Mouse (Mus musculus) layer of hippocampus, adult 6 months (tissue): Measurements from ENCODE around the gene B230307C23Rik. TPM values are rescaled to one million over a fixed set of nuclear protein-coding genes. Genes with fewer than 3 reads are reported as not detected.

Experiments
- long read RNA-seq, 2 experiments: library from polyadenylated mRNA; unstranded; transcript quantifications; one replicate each; pipeline ENCODE4 v2.0.0; 2019 to 2020
- polyA plus RNA-seq: library from polyadenylated mRNA; unstranded; fragments of <200 nt; fragmentation: Nextera tagmentation; gene quantifications from 2 replicates; pipeline ENCODE4 v1.2.3, GENCODE M21; 2021

B230307C23Rik gene
- 8.4 and 13.9 TPM in 2 replicates for polyA plus RNA-seq
- long read RNA-seq, experiment 1, partial matches to known transcripts = 0 of 8 reads
- long read RNA-seq, experiment 1, other reads (novel, unspliced or antisense) = 2 of 8 reads
- long read RNA-seq, experiment 2, transcript B230307C23Rik-204 (5 exons, 1,230 nt) = minor isoform, 5 of 23 reads
- long read RNA-seq, experiment 2, transcript B230307C23Rik-202 (3 exons, 1,298 nt) = major isoform, 6 of 23 reads
- long read RNA-seq, experiment 2, partial matches to known transcripts = 1 of 23 reads
- long read RNA-seq, experiment 2, other reads (novel, unspliced or antisense) = 5 of 23 reads

DNA sequence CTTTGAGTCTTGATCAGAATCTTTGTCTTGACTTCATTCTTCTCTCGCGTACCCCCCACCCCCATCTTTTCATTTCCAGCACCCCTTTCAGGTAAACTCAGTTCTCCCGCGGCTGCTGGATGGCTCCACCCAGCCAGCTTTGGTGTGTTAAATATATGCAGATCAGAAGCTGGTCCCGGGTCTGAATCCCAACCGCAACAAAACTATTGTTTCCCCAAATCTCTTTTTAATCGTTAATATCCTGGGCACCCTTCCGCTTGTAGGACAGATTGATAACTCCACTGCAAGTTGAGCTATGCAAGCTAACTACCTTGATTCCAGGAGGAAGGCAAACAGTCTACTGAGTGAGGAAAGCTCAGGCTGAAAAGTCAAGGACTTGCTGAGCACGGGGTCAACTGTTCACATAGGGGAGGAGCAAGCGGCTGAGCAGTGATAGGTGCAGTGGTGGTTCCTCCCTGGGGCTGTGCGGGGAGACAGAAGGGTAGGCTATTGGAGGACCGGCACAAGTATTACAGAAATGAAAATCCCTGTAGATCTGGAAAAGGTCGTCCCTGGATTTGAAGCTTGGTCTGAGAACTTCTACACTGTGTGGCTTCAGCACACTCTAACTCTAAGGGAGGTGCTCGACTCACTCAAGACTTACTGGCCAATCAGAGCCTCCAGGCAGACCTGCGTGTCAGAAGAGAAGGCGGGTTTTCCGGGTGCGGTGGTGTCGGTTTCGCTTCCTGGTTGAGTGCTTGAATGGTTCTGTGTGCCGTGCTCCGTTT lies at the start of gene B230307C23Rik:
B230307C23Rik (plus strand) TSS at position 700 of the 767 bp plus-strand sequence.

DNA sequence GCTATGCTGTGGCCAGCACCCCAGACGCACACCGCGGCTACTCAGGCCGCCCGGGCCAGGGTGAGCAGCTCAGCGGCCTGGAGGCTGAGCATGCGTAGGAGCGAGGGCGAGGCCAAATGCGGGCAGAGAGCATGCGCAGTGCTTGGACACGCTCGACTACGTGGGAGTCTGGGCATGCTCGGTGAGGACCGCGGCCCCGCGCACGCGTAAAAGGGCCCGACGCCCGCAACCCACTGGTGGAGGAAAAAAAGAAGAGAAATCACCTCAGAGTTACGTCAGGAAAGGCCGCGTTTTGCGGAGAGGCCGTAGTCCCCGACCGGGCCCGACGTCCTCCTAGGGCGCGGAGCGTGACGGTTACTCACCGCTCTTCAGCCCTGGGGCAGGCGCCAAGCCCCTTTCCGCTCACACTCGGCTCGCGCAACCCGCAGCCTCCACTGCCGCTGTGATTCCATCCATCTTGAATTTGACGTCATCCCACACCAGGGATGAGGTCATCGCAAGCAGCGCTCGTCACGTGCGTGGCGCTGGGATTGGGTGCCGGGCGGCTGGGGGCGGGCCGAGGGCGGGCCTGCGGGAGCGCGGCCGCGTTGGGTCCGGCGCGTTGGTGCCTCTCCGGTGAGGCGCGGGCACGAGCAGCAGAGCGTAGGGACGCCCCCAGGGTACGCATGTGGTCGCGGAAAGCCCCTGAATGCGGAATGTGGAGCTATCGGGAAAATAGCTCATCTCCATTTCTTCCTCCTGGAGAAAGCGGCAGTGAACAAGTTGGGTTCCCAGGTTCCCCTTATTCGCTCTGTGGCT lies 34.8 kb upstream of the B230307C23Rik start, which contains the start of the genes C2cd2 and Zbtb21:
C2cd2 (minus strand) TSS at position 448 of the 798 bp plus-strand sequence.
Zbtb21 (minus strand) TSS at position 472 of the 798 bp plus-strand sequence.

Other genes with a start within 250 kb of the B230307C23Rik start
- 0.34 and 0.59 TPM in 2 replicates for gene Ripk4, start 233.5 kb upstream of the B230307C23Rik start, polyA plus RNA-seq
- 3.1 and 3.7 TPM in 2 replicates for gene Prdm15, start 145.5 kb upstream of the B230307C23Rik start, polyA plus RNA-seq
- gene C2cd2, start 34.7 kb upstream of the B230307C23Rik start, polyA plus RNA-seq = 6.2 and 6.8 TPM in 2 replicates
- 6.5 and 10.2 TPM in 2 replicates for gene Zbtb21, start 34.7 kb upstream of the B230307C23Rik start, polyA plus RNA-seq
- gene A630089N07Rik, start 85.1 kb downstream of the B230307C23Rik start, polyA plus RNA-seq = 1.9 and 3.4 TPM in 2 replicates